Mouse (Mus musculus) inflammation-experienced regulatory T-cells, adult 6 months (primary cell): ENCODE data around the gene Unc5b. TPM values are rescaled to one million over a fixed set of nuclear protein-coding genes. Genes with fewer than 3 reads are reported as not detected.
"Not testable (repeated sequence)": the region's sequence is repeated elsewhere in the genome, so short reads cannot be mapped to it uniquely, and the experiment has no call there.

Experiments used
- ATAC-seq: one replicate; pipeline ENCODE4 v1.8.0; 2017
- polyA plus RNA-seq, 3 experiments: library from polyadenylated mRNA; unstranded; fragments of 100-300 nt; shearing (Covaris generic); gene quantifications; one replicate each; pipeline ENCODE4 v1.2.1; 2017

Gene Unc5b
- polyA plus RNA-seq, 3 experiments from 2014 or later = 0.10 TPM; not detected in 2

- ATAC-seq = peak; percentile 96
These were observed 79.1 kb downstream of the Unc5b start, which contains the start of gene Slc29a3 for GRCm38 (mm10) chr10:60752040-60753020. Slc29a3 (minus strand) TSS chr10:60752794.

GRCm38 (mm10) chr10:60747667-60748212, 83.6 kb downstream of the Unc5b start:
- no peak for ATAC-seq

GRCm38 (mm10) chr10:60746512-60746911, 84.9 kb downstream of the Unc5b start:
- ATAC-seq = peak; percentile 50

GRCm38 (mm10) chr10:60744543-60745290, 86.7 kb downstream of the Unc5b start:
- ATAC-seq = peak; percentile 27

- no peak for ATAC-seq
These were observed 87.7 kb downstream of the Unc5b start for GRCm38 (mm10) chr10:60743681-60744080.

- ATAC-seq = no peak
These were observed 88.4 kb downstream of the Unc5b start for GRCm38 (mm10) chr10:60742942-60743341.

- ATAC-seq = not testable (repeated sequence)
These were observed 89.1 kb downstream of the Unc5b start for GRCm38 (mm10) chr10:60742296-60742695.

GRCm38 (mm10) chr10:60741435-60741834, 89.9 kb downstream of the Unc5b start:
- ATAC-seq = no peak

- no peak for ATAC-seq
These were observed 91.6 kb downstream of the Unc5b start for GRCm38 (mm10) chr10:60739619-60740363.

GRCm38 (mm10) chr10:60737886-60738640, 93.3 kb downstream of the Unc5b start:
- no peak for ATAC-seq

GRCm38 (mm10) chr10:60737169-60737728, 94.1 kb downstream of the Unc5b start:
- ATAC-seq = no peak

- ATAC-seq = no peak
These were observed 95.6 kb downstream of the Unc5b start for GRCm38 (mm10) chr10:60735737-60736136.

GRCm38 (mm10) chr10:60733471-60733870, 97.9 kb downstream of the Unc5b start:
- ATAC-seq = no peak

GRCm38 (mm10) chr10:60732397-60732861, 99.0 kb downstream of the Unc5b start:
- ATAC-seq = no peak

- ATAC-seq = no peak
These were observed 99.6 kb downstream of the Unc5b start for GRCm38 (mm10) chr10:60731742-60732141.

- no peak for ATAC-seq
These were observed 104.1 kb downstream of the Unc5b start for GRCm38 (mm10) chr10:60727301-60727700.

GRCm38 (mm10) chr10:60726896-60727295, 104.5 kb downstream of the Unc5b start:
- no peak for ATAC-seq

- no peak for ATAC-seq
These were observed 106.9 kb downstream of the Unc5b start for GRCm38 (mm10) chr10:60724496-60724895.

GRCm38 (mm10) chr10:60723345-60723744, 108.0 kb downstream of the Unc5b start:
- ATAC-seq = no peak

GRCm38 (mm10) chr10:60721640-60722039, 109.7 kb downstream of the Unc5b start:
- no peak for ATAC-seq

GRCm38 (mm10) chr10:60720461-60720860, 110.9 kb downstream of the Unc5b start:
- ATAC-seq = no peak
